Mouse (Mus musculus) midbrain, embryonic 10.5 days (tissue): Measurements from ENCODE around the gene Thoc6. TPM values are rescaled to one million over a fixed set of nuclear protein-coding genes. Genes with fewer than 3 reads are reported as not detected.

Source experiments
- DNase-seq: peaks from one replicate; pipeline ENCODE4 v3.0.0-alpha.2; 2017; ENCODE audit warnings: low spot score
- H3K27ac ChIP-seq: fragments of 300-500 bp; sonication (generic); replicated peaks from 2 replicates; pipeline ENCODE4 v1.5.1; 2016; ENCODE audit warnings: mild to moderate bottlenecking
- H3K27me3 ChIP-seq: fragments of 300-500 bp; sonication (generic); 2 replicates; pipeline ENCODE4 v1.6.1; 2016; ENCODE audit warnings: low read depth, mild to moderate bottlenecking; ENCODE audit not compliant: poor library complexity, severe bottlenecking
- H3K36me3 ChIP-seq: fragments of 300-500 bp; sonication (generic); 2 replicates; pipeline ENCODE4 v1.6.1; 2016; ENCODE audit warnings: mild to moderate bottlenecking, moderate library complexity
- H3K4me1 ChIP-seq: fragments of 300-500 bp; sonication (generic); 2 replicates; pipeline ENCODE4 v1.6.1; 2016
- H3K4me3 ChIP-seq: fragments of 300-500 bp; sonication (generic); 2 replicates; pipeline ENCODE4 v1.5.1; 2016; ENCODE audit warnings: mild to moderate bottlenecking, moderate library complexity
- H3K9me3 ChIP-seq: fragments of 300-500 bp; sonication (generic); replicated peaks from 2 replicates; pipeline ENCODE4 v1.6.1; 2016; ENCODE audit warnings: mild to moderate bottlenecking
- WGBS: fragments of 180-500 bp; shearing (Covaris S2); methylation state at CpG from one replicate; pipeline ENCODE4 v1.1.7; 2016; 5-methylcytosine and 5-hydroxymethylcytosine counted together
- polyA plus RNA-seq: library from polyadenylated mRNA; unstranded; fragments of >200 nt; fragmentation: Nextera tagmentation; extraction: Ambion mirVana; gene quantifications from 2 replicates; pipeline ENCODE4 v1.2.1, GENCODE M21; 2016

The Thoc6 gene
- polyA plus RNA-seq, 1 experiment from 2014 or later = 77.3 TPM

- Histone ChIP-seq H3K27ac (no peak overlapping the region), H3K4me1 (peaks cover 11% of the 10 kb centered on the region), H3K9me3 (no peaks in the 10 kb centered on the region), H3K4me3 (no peak overlapping the region), H3K27me3 (peaks cover 33% of the 10 kb centered on the region), H3K36me3 (no peaks in the 10 kb centered on the region)
- 69% methylated on average over 1 of the region's 1 CpGs for WGBS
- DNase-seq = no peak
These were observed 20.8 kb upstream of the Thoc6 start for GRCm38 (mm10) chr17:23694491-23694890.

- Histone ChIP-seq H3K4me3 (peak within 1 kb of the TSS; percentile 26), H3K27me3 (peaks cover 64% of the 10 kb centered on the region), H3K36me3 (no peaks in the 10 kb centered on the region), H3K4me1 (peaks cover 34% of the 10 kb centered on the region), H3K27ac (peak within 1 kb of the TSS; percentile 38; the same call in 1 of the 2 replicates), H3K9me3 (no peaks in the 10 kb centered on the region)
- WGBS = 13% methylated on average over 15 of the region's 15 CpGs
- no peak for DNase-seq
These were observed 10.4 kb upstream of the Thoc6 start, which contains the start of gene Cldn9 for GRCm38 (mm10) chr17:23683856-23684672. Gene Cldn9, minus strand, starts transcription at chr17:23684026.

GRCm38 (mm10) chr17:23683226-23683625 lies 9.5 kb upstream of the Thoc6 start:
- 17% methylated on average over 15 of the region's 15 CpGs for WGBS
- Histone ChIP-seq H3K4me3 (peak overlapping the region; percentile 26; the same call in 1 of the 2 replicates), H3K27me3 (peaks cover 72% of the 10 kb centered on the region), H3K4me1 (peaks cover 35% of the 10 kb centered on the region), H3K9me3 (no peaks in the 10 kb centered on the region), H3K36me3 (no peaks in the 10 kb centered on the region), H3K27ac (0 out of 2 replicates have a peak overlapping the region, but pooled peaks have one; percentile 28)
- DNase-seq = no peak

GRCm38 (mm10) chr17:23682530-23682929 lies 8.8 kb upstream of the Thoc6 start:
- H3K4me1 ChIP-seq = peaks cover 38% of the 10 kb centered on the region
- H3K9me3 ChIP-seq = no peaks in the 10 kb centered on the region
- 73% methylated on average over 3 of the region's 3 CpGs for WGBS
- H3K27ac ChIP-seq = no peak overlapping the region
- no peak overlapping the region for H3K4me3 ChIP-seq
- DNase-seq = no peak
- no peaks in the 10 kb centered on the region for H3K36me3 ChIP-seq
- H3K27me3 ChIP-seq = peaks cover 79% of the 10 kb centered on the region

- no peak overlapping the region for H3K4me3 ChIP-seq
- H3K27ac ChIP-seq = no peak overlapping the region
These were observed 8.4 kb upstream of the Thoc6 start for GRCm38 (mm10) chr17:23682092-23682491.

GRCm38 (mm10) chr17:23681086-23681485 lies 7.4 kb upstream of the Thoc6 start:
- H3K36me3 ChIP-seq = no peaks in the 10 kb centered on the region
- H3K9me3 ChIP-seq = no peaks in the 10 kb centered on the region
- peaks cover 92% of the 10 kb centered on the region for H3K27me3 ChIP-seq
- no peak overlapping the region for H3K27ac ChIP-seq
- H3K4me3 ChIP-seq = no peak overlapping the region
- peaks cover 52% of the 10 kb centered on the region for H3K4me1 ChIP-seq
- DNase-seq = no peak
- WGBS = 81% methylated on average over 10 of the region's 10 CpGs

More at GRCm38 (mm10) chr17:23682092-23682491, 8.4 kb upstream of the Thoc6 start:
- H3K4me1 ChIP-seq = peaks cover 42% of the 10 kb centered on the region
- DNase-seq = no peak
- WGBS = 71% methylated on average over 4 of the region's 4 CpGs
- no peaks in the 10 kb centered on the region for H3K36me3 ChIP-seq
- peaks cover 82% of the 10 kb centered on the region for H3K27me3 ChIP-seq
- H3K9me3 ChIP-seq = no peaks in the 10 kb centered on the region

GRCm38 (mm10) chr17:23680336-23680735 lies 6.7 kb upstream of the Thoc6 start:
- Histone ChIP-seq H3K9me3 (no peaks in the 10 kb centered on the region), H3K36me3 (no peaks in the 10 kb centered on the region), H3K27me3 (peaks cover 98% of the 10 kb centered on the region), H3K4me3 (no peak overlapping the region), H3K27ac (no peak overlapping the region), H3K4me1 (peaks cover 60% of the 10 kb centered on the region)
- WGBS = 75% methylated on average over 9 of the region's 9 CpGs
- DNase-seq = no peak

- H3K27me3 ChIP-seq = peaks cover 98% of the 10 kb centered on the region
- DNase-seq = no peak
- peak within 1 kb of the TSS; percentile 44 for H3K4me3 ChIP-seq
- H3K4me1 ChIP-seq = peaks cover 65% of the 10 kb centered on the region
- no peak within 1 kb of the TSS for H3K27ac ChIP-seq
- H3K9me3 ChIP-seq = no peaks in the 10 kb centered on the region
- 1% methylated on average over 38 of the region's 38 CpGs for WGBS
- no peaks in the 10 kb centered on the region for H3K36me3 ChIP-seq
These were observed 5.6 kb upstream of the Thoc6 start, which contains the start of gene Cldn6 for GRCm38 (mm10) chr17:23679127-23679835. Gene Cldn6, plus strand, starts transcription at chr17:23679249.

- under 1% methylated on average over 34 of the region's 34 CpGs for WGBS
- Histone ChIP-seq H3K9me3 (no peaks in the 10 kb centered on the region), H3K36me3 (no peaks in the 10 kb centered on the region), H3K27ac (peak within 1 kb of the TSS; percentile 59), H3K27me3 (peaks cover 82% of the 10 kb centered on the region), H3K4me3 (peak within 1 kb of the TSS; percentile 67), H3K4me1 (peaks cover 63% of the 10 kb centered on the region)
- peak; percentile 84 for DNase-seq
These were observed 3.6 kb upstream of the Thoc6 start, which contains the start of gene Tnfrsf12a for GRCm38 (mm10) chr17:23677236-23677679. Gene Tnfrsf12a, minus strand, starts transcription at chr17:23677468.

GRCm38 (mm10) chr17:23676473-23677031 lies 2.9 kb upstream of the Thoc6 start:
- H3K4me1 ChIP-seq = peaks cover 68% of the 10 kb centered on the region
- WGBS = under 1% methylated on average over 37 of the region's 37 CpGs
- H3K27ac ChIP-seq = peak overlapping the region; percentile 59
- DNase-seq = peak; percentile 51
- no peaks in the 10 kb centered on the region for H3K9me3 ChIP-seq
- peak overlapping the region; percentile 67 for H3K4me3 ChIP-seq
- H3K27me3 ChIP-seq = peaks cover 75% of the 10 kb centered on the region
- H3K36me3 ChIP-seq = no peaks in the 10 kb centered on the region

GRCm38 (mm10) chr17:23675564-23676281 lies 2.0 kb upstream of the Thoc6 start:
- Histone ChIP-seq H3K4me3 (peak overlapping the region; percentile 67), H3K27me3 (peaks cover 67% of the 10 kb centered on the region), H3K27ac (no peak overlapping the region; the same call in 1 of the 2 replicates), H3K4me1 (peaks cover 68% of the 10 kb centered on the region), H3K36me3 (peaks cover 2% of the 10 kb centered on the region), H3K9me3 (no peaks in the 10 kb centered on the region)
- peak; percentile 33 for DNase-seq
- 9% methylated on average over 15 of the region's 15 CpGs for WGBS

- peaks cover 68% of the 10 kb centered on the region for H3K4me1 ChIP-seq
- H3K4me3 ChIP-seq = peak overlapping the region; percentile 20; the same call in 1 of the 2 replicates
- WGBS = 40% methylated on average over 5 of the region's 5 CpGs
- H3K9me3 ChIP-seq = no peaks in the 10 kb centered on the region
- H3K36me3 ChIP-seq = peaks cover 8% of the 10 kb centered on the region
- no peak overlapping the region for H3K27ac ChIP-seq
- H3K27me3 ChIP-seq = peaks cover 61% of the 10 kb centered on the region
- DNase-seq = no peak
These were observed 1.4 kb upstream of the Thoc6 start for GRCm38 (mm10) chr17:23675127-23675526.
